Comparison of ENCODE assay signal across 13 mouse cellular contexts in the genomic region with DNA sequence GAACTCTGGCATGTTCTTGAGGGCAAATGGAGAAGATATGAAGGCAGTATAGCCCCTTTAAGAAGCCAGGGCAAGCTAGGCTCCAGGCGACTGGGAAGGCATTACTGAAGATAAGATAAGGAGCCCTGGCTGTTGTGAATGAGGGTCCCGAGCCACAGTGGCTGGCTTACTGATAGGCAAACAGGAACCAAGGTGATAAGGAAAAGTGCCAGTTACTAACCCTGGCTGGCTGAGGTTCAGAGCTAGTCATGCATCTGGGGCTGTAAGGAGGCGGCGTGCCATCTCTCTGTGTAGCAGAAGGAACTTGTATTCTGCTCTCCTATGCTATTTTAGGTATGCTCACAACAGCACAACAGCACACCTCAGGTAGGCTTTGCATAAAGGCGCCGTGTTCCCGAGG.
DNase-seq lines count a peak whose midpoint lies in the region; ATAC-seq and TF ChIP-seq lines count a peak whose summit lies in the region.
"Had no signal": no experiment of that assay in that cellular context is flagged by ENCODE, and none has a peak within 500 bp of the region (broad histone marks: within the 10 kb centered on the region; RNA-seq: fewer than 3 reads in every experiment).

No protein-coding gene starts in this region.

- H3K9ac ChIP-seq in hindbrain, embryonic 11.5 days (ENCODE audit: low read depth, low read length): no peak overlapping the region
- no peak overlapping the region for H3K9ac ChIP-seq in intestine, postnatal 0 days (ENCODE audit: low read depth, low read length)
- no peak overlapping the region for H3K9ac ChIP-seq in midbrain, embryonic 15.5 days
- H3K9ac ChIP-seq: embryonic facial prominence, embryonic 13.5 days; limb, embryonic 12.5 days had no signal

- no peak overlapping the region for H3K4me2 ChIP-seq in hindbrain, embryonic 11.5 days (replicated peaks; ENCODE audit: low read depth, low read length)
- peak overlapping the region; percentile 38 for H3K4me2 ChIP-seq in intestine, postnatal 0 days (replicated peaks; ENCODE audit: low read depth)
- H3K4me2 ChIP-seq in midbrain, embryonic 15.5 days: no peak overlapping the region
- H3K4me2 ChIP-seq: embryonic facial prominence, embryonic 13.5 days; limb, embryonic 12.5 days had no signal

- no peak for DNase-seq in hindbrain, embryonic 10.5 days (ENCODE audit: low spot score)
- no peak for DNase-seq in hindbrain, embryonic 11.5 days (ENCODE audit: low spot score)
- no peak for DNase-seq in layer of hippocampus, adult 8-10 months (ENCODE audit: low spot score in 2 of 2)
- no peak for DNase-seq in layer of hippocampus, adult 9-10 months (ENCODE audit: low spot score)
- DNase-seq: right cerebral cortex, postnatal 14 days had no signal

- no peaks in the 10 kb centered on the region for H3K36me3 ChIP-seq in hindbrain, embryonic 10.5 days
- no peaks in the 10 kb centered on the region for H3K36me3 ChIP-seq in hindbrain, embryonic 11.5 days (ENCODE audit: control insufficient read depth, insufficient read depth, low read length)
- no peaks in the 10 kb centered on the region for H3K36me3 ChIP-seq in intestine, postnatal 0 days (ENCODE audit: control insufficient read depth, insufficient read depth)
- H3K36me3 ChIP-seq in midbrain, embryonic 15.5 days (replicated peaks): no peaks in the 10 kb centered on the region
- H3K36me3 ChIP-seq: embryonic facial prominence, embryonic 13.5 days; limb, embryonic 12.5 days had no signal

- H3K4me1 ChIP-seq in hindbrain, embryonic 10.5 days (replicated peaks): peaks cover 53% of the 10 kb centered on the region
- H3K4me1 ChIP-seq in hindbrain, embryonic 11.5 days (replicated peaks; ENCODE audit: control insufficient read depth, insufficient read depth, low read length): peaks cover 11% of the 10 kb centered on the region; the same call in 1 of the 2 replicates
- H3K4me1 ChIP-seq in intestine, postnatal 0 days (replicated peaks; ENCODE audit: control insufficient read depth, insufficient read depth, low read length): peaks cover 12% of the 10 kb centered on the region; the same call in 1 of the 2 replicates
- H3K4me1 ChIP-seq in midbrain, embryonic 15.5 days: peaks cover 33% of the 10 kb centered on the region

- 0 out of 2 replicates have a peak overlapping the region, but pooled peaks have one; percentile 36 for H3K27ac ChIP-seq in hindbrain, embryonic 10.5 days
- H3K27ac ChIP-seq in hindbrain, embryonic 11.5 days (ENCODE audit: low read depth, low read length): no peak overlapping the region
- no peak overlapping the region for H3K27ac ChIP-seq in intestine, postnatal 0 days (ENCODE audit: low read depth, low read length)
- 0 out of 2 replicates have a peak overlapping the region, but pooled peaks have one; percentile 70 for H3K27ac ChIP-seq in midbrain, embryonic 15.5 days
- H3K27ac ChIP-seq: embryonic facial prominence, embryonic 13.5 days; kidney, postnatal 0 days; limb, embryonic 12.5 days had no signal

- ATAC-seq in hindbrain, embryonic 11.5 days (ENCODE audit: low FRiP score): no peak
- ATAC-seq in erythroblast, adult 5-6 weeks (replicated peaks; ENCODE audit: low FRiP score, poor library complexity, severe bottlenecking): peak; percentile 63
- ATAC-seq in intestine, postnatal 0 days: no peak
- no peak for ATAC-seq in midbrain, embryonic 15.5 days (replicated peaks)
- no peak for ATAC-seq in cerebellum, adult (ENCODE audit: insufficient number of reproducible peaks, low FRiP score, low TSS enrichment)

- no peaks in the 10 kb centered on the region for H3K9me3 ChIP-seq in hindbrain, embryonic 10.5 days
- H3K9me3 ChIP-seq in hindbrain, embryonic 11.5 days (ENCODE audit: control insufficient read depth, low read length): no peaks in the 10 kb centered on the region
- H3K9me3 ChIP-seq in intestine, postnatal 0 days (ENCODE audit: control insufficient read depth): no peaks in the 10 kb centered on the region
- no peaks in the 10 kb centered on the region for H3K9me3 ChIP-seq in midbrain, embryonic 15.5 days
- H3K9me3 ChIP-seq: embryonic facial prominence, embryonic 13.5 days; limb, embryonic 12.5 days had no signal

- 77% methylated on average over 7 of the region's 7 CpGs for WGBS in hindbrain, embryonic 10.5 days
- WGBS in hindbrain, embryonic 11.5 days: 81% methylated on average over 7 of the region's 7 CpGs
- WGBS in intestine, postnatal 0 days: 33% methylated on average over 7 of the region's 7 CpGs
- WGBS in midbrain, embryonic 15.5 days: 65% methylated on average over 7 of the region's 7 CpGs

- no peaks in the 10 kb centered on the region for H3K27me3 ChIP-seq in hindbrain, embryonic 10.5 days (ENCODE audit: insufficient read depth, poor library complexity, severe bottlenecking)
- no peaks in the 10 kb centered on the region for H3K27me3 ChIP-seq in hindbrain, embryonic 11.5 days (ENCODE audit: control insufficient read depth, insufficient read depth, low read length)
- no peaks in the 10 kb centered on the region for H3K27me3 ChIP-seq in intestine, postnatal 0 days (replicated peaks; ENCODE audit: control insufficient read depth, insufficient read depth, low read length)
- H3K27me3 ChIP-seq in midbrain, embryonic 15.5 days (replicated peaks): no peaks in the 10 kb centered on the region
- H3K27me3 ChIP-seq: embryonic facial prominence, embryonic 13.5 days had no signal

- H3K4me3 ChIP-seq in hindbrain, embryonic 10.5 days: no peak overlapping the region
- no peak overlapping the region for H3K4me3 ChIP-seq in hindbrain, embryonic 11.5 days (ENCODE audit: low read depth, low read length)
- no peak overlapping the region for H3K4me3 ChIP-seq in intestine, postnatal 0 days (ENCODE audit: low read depth, low read length)
- no peak overlapping the region for H3K4me3 ChIP-seq in midbrain, embryonic 15.5 days
- H3K4me3 ChIP-seq: embryonic facial prominence, embryonic 13.5 days; limb, embryonic 12.5 days; myocyte had no signal

- TF ChIP-seq CTCF in intestine, postnatal 0 days (IDR thresholded peaks at IDR 0.05; ENCODE audit: low read depth): no peak

Comparison
In these comparisons a context has a peak if more than half of its experiments do, and no peak if none do; other contexts are left out.
1. H3K27ac ChIP-seq: peak in hindbrain, embryonic 10.5 days (single experiment) and midbrain, embryonic 15.5 days (single experiment); none in hindbrain, embryonic 11.5 days (single experiment) and intestine, postnatal 0 days (single experiment).